Mouse (Mus musculus) gastrocnemius, postnatal 14 days (tissue): ENCODE measurements around the gene Man2a2. TPM values are rescaled to one million over a fixed set of nuclear protein-coding genes. Genes with fewer than 3 reads are reported as not detected.
"Not testable (repeated sequence)": the region's sequence is repeated elsewhere in the genome, so short reads cannot be mapped to it uniquely, and the experiment has no call there.

ENCODE experiments used
- DNase-seq: peaks from one replicate; pipeline ENCODE4 v3.0.0; 2021; ENCODE audit warnings: mixed read lengths
- intact Hi-C: fragments of 180-260 bp; cut with DNase I; formaldehyde crosslinking; loops from one replicate; pipeline ENCODE4 v1.15.1; 2025; ENCODE audit warnings: low total_unique reads
- total RNA-seq, 2 experiments: library from RNA; stranded (reverse); gene quantifications; 2 replicates each; pipeline ENCODE4 v1.2.3; 2021

The Man2a2 gene
- total RNA-seq, 2 experiments from 2014 or later: 96.8 to 97.0 TPM

DNA sequence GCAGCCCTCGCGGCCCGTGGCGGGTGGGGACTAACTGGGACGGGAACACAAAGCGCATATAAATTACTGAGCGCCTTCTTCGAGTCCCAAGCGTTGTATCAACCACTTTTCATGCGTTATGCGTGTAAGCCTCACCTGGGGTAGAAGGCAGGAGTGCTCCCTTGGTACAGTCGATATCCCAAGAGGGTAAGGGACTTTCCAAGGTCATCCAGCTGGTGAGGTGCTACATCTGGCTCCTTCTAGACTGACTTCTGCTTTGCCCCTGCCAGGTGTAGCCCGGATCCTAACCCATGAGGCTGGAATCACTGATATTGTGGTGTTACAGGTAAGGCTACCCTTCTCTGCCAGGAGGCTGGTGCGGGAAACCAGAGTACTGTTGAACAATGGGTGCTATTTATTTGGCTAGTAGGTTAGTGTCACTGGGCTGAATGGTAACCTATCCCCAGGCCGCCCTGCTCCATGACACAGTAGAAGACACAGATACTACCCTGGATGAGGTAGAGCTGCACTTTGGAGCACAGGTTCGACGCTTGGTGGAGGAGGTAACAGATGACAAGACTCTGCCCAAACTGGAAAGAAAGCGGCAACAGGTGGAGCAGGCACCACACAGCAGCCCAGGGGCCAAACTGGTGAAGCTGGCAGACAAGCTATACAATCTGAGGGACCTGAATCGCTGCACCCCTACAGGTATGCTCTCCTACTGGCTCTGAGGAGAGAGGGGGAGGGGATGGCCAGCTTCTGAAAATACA lies 27.7 kb downstream of the Man2a2 start:
- DNase-seq: no peak
- intact Hi-C loops: no loop called here

DNA sequence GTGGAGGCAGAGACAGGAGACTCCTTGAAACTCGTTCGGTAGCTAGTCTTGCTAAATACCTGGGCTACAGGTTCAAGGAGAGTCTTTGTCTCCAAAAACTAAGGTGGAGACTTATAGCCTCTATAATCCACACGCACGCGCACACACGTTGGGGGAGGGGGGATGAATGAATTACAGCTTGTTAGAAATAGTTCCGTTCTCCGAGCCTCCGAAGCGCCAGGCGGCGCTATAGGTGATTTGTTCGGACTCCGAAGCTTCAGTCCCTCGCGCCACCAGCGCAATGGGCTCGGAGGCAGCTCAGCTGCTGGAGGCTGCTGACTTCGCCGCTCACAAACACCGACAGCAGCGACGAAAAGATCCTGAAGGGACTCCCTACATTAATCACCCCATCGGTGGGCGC lies 28.3 kb downstream of the Man2a2 start, which contains the start of gene Hddc3:
Gene Hddc3 (plus strand): TSS at position 247 of the 400 bp plus-strand sequence.
- DNase-seq: peak; percentile 93
- intact Hi-C loops: no loop called here

DNA sequence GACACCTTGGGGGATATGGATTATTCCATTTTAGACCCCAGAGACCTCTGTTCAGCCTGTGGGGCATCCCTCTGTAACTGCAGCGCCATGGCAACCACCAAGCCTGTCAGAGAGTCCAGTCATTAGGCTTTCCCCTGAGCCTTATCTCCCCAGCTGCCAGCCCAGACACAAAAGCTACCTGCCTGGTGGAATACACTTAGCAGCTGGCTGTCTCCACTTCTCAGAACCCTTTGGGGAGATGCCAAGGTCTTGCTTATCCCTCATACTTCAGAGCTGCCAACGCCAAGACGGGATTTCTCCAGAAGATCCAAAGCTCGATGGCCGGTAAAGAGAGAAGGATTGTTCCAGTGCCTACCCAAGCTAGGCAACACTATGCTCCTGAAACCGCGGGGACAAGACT lies 29.4 kb downstream of the Man2a2 start:
- intact Hi-C loops: loop anchor here (2.0 kb wide), 1 partner anchor 29 kb away; the partner anchor contains the start of gene Man2a2
- no peak for DNase-seq

DNA sequence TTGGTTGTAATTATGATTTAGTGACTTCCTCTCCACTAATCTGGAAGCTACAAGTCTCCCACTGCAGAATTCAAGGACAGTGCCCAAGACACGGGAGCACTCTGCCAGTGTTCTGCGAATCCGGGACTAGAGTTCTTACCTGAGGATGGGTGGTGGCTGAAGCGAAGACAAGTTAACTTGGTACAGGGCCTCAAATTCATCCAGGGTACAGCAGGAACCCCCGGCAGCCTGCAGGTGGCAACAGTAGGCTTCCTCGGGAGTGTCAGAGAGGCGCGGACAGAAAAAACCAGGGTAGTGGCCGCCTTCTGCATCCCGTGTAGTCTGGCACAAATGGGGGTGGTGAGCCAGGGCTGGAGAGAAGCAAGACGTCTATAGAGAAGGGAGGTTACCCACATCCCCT lies 30.4 kb downstream of the Man2a2 start, which contains the start of gene Unc45a:
Gene Unc45a (minus strand): TSS at position 213 of the 400 bp plus-strand sequence.
- peak; percentile 69 for DNase-seq
- intact Hi-C loops: loop anchor here (2.0 kb wide), 1 partner anchor 30 kb away; the partner anchor contains the start of gene Man2a2

DNA sequence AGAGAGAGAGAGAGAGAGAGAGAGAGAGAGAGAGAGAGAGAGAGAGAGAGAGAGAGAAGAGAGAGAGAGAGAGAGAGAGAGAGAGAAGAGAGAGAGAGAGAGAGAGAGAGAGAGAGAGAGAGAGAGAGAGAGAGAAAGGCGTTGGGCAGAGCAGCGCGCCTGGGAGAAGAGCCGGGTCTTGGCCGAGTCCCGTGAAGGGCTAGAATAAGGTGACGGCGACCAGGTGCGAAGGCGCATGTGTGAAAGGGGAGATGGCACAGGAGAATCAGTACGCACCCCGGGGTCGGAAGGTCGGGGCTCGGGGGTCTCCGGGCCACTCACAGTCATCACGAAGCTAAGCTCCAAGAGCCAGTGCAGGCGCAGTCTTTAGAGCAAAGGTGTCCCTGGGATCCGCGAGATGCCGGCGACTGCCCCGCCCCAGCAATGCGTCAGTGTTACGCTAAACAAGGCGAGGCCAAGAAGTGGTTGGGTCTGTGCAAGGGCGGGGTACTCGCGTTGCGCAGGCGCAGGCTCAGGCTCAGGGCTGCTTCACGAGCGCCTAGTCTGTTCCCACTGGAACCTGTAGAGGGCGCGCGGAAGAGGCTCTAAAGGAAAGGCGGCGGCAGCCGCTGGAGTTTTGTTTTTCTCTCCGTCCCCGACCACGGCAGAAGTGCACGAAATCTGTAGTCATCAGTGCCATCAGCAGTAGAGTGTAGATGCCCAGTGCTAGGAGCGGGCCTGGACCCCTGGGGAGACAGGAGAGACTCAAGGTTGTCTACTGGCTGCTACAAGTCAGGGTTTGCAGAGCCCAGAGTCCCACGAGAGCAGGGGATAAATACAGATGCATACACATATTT lies 31.2 kb downstream of the Man2a2 start:
- intact Hi-C loops: loop anchor here (2.0 kb wide), 1 partner anchor 31 kb away; the partner anchor contains the start of gene Man2a2
- peak; percentile 98 for DNase-seq

DNA sequence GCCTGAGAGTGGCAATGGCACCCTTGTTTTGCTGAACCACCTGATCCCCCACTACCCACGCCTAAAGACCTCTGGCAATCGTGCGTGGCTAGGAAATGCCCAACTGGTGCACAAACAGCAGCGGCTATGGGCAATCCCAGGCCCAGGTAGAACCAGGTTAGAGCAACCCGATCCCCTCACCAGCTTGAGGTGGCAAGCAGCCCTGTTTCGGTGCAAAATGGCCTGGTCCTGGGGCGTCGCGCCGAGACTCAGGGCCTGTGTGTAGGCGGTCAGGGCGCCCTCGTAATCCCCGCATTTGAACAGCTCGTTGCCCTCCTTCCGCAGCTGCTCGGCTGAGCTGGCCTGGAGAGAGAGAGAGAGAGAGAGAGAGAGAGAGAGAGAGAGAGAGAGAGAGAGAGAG lies 31.8 kb downstream of the Man2a2 start:
- intact Hi-C loops: no loop called here
- DNase-seq: no peak

DNA sequence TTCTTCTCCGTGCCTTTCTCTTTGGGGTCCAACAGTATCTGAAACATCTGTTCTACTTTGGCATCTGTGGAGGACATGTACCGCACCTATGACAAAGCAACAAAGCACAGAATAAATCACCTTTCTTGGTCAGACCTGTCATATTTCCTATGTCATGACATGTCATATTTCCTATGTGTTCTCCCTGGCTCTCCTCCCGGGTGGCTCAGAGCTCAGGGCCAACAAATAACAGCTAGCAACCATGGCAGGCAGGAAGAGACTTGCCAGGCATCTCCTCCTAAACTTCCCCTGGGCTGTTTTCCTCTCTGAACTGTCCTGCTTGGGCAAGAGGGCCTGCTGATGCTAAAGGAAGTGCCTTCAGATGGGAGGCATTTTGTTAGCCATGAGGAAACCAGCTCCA lies 34.2 kb downstream of the Man2a2 start:
- intact Hi-C loops: no loop called here
- DNase-seq: no peak

DNA sequence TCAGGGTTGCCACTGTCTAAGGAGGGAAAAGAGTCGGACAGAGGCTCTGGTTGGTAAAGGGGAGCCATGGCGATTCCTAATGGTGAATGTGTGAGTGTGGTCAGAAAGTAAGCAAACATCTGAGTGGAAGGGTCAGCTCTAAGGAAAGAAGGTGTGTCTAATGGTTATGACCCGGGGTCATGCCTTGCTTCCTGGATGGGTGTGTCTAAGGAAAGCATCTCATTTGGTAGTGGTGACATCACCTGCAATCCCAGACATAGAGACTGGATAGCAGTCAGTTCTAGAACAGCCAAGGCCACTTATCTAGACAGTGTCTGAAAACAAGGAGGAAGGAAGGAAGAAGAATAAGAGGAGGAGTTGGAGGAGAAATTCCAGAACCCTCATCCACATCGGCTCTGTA lies 36.3 kb downstream of the Man2a2 start:
- intact Hi-C loops: no loop called here
- DNase-seq: no peak

DNA sequence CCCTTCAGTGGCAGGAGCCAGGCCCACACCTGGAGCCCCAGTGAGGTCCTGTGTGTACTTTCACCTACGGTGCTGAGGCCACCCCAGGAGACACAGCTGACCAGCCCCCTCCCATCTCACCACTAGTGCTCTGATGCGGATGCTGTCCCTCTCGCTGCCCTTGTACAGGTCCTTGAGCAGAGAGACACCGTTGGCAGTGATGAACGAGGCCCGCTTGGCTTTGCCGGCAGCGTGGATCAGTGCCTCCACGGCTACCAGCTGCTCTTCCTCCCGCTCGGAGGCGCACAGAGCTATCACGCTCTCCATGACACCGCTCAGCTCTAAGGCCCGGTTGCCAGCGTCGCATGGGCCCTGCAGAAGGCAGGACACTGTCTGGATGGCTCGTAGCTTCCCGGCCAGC lies 39.7 kb downstream of the Man2a2 start:
- intact Hi-C loops: no loop called here
- DNase-seq: no peak

DNA sequence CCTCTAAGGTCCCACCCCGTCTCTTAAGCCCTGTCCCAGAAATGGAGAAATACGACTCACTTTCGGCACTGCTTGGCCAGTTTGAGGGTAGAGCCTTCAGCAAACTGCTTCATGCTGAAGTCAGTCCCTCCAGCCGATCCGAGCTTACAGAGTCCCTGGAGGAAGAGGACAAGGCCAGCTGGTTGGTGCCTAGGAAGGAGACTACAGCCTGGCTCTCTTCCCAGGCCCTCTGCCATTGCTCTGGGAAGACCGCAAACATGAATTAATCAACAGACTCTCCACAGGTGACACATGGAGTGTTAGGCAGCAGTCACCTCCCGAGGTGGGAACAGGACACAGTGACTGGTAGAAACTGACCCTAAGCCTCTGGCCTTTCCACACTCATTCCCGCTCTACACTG lies 40.9 kb downstream of the Man2a2 start:
- intact Hi-C loops: no loop called here
- no peak for DNase-seq

DNA sequence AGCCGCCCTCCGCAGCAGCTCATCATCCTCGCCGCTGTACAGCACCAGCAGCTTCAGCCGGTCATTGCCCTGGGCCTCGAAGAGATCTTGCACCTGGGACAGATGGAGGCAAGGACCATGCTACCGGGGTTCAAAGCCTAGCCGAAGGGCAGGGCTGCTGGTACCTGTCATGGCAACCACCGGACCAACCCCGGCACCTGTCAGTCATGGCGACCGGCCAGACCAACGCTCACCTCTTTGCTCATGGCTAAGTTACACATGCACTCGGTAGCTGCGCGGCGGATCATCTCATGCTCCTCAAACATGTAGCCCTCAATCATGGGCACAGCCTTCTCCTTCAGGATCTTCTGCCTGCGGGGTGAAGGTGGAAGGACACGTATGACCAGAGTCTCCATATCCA lies 45.1 kb downstream of the Man2a2 start:
- no peak for DNase-seq
- intact Hi-C loops: no loop called here

DNA sequence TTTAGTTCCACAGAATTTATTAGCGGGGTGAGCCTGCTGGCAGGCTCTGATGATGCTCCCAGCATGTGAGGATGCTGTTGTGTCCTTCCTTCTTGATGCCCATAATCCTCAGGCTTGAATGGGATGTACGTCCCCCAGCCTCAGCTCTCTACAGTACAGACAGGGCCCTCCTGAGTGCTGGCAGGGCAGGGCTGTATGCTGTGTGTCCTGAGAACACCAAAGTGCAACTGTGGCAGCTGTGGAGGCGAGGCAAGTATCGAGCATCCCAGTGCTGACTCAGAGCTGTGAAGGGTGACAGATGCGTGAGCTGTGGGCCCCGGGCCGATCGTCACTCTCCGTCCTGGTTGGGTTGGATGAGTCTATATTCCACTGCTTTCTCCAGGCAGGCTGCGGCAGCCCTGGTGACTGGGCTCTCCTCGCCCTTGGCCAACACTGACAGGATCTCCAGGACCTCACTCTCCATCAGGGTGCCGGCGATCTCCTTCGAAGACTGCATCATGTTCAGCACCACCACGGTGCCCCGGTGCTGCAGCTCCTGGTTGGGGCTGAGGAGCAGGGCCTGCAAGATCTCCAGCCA lies 45.8 kb downstream of the Man2a2 start:
- intact Hi-C loops: no loop called here
- DNase-seq: no peak

DNA sequence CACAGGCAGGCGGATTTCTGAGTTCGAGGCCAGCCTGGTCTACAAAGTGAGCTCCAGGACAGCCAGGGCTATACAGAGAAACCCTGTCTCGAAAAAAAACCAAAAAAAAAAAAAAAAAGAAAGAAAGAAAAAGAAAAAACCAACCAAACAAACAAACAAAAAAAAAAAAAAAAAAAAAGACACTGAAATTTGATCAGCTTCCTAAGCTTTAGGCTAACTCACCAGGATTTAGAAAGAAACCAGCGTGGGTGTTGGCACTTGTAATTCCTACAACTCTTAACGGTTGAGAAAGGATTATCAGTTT lies 46.4 kb downstream of the Man2a2 start:
- DNase-seq, intact Hi-C loops: not testable (repeated sequence)

DNA sequence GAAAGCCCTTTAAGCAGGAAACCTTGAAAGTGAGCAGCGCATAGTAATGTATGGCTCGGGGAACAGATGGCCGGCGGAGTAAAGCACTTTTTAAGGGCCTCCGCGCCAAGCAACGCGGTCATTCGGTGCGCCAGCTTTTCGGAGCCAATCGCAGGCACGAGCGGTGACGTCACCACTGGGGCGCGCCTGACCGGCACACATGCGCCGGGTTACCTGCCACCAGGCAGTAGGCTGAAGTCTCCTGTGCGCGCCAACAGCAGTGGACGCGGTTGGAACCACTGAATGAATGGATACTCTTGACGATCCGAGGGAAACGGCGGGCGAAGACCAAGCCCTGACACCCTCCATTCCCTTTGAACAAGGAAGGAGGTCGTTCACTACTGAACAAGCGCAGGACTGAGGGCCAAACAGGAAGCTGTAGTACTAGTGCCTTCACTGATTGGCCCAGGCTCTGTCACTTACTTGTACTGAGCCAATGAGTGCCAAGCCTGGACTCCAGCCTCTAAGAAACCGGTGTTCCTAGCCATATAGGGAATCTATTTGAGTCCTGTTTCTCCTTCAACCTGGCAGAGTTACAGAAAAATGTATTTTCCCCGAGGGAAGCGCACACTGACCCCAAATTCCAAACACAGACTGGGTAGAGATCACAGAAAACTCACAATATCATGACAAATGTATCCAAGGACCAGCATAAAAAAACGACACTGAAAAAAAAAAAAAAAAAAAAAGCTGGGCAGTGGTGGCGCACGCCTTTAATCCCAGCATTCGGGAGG lies 46.9 kb downstream of the Man2a2 start, which contains the start of gene Rccd1:
Gene Rccd1 (minus strand): TSS at position 412 of the 773 bp plus-strand sequence.
- DNase-seq: peak; percentile 93
- intact Hi-C loops: no loop called here

DNA sequence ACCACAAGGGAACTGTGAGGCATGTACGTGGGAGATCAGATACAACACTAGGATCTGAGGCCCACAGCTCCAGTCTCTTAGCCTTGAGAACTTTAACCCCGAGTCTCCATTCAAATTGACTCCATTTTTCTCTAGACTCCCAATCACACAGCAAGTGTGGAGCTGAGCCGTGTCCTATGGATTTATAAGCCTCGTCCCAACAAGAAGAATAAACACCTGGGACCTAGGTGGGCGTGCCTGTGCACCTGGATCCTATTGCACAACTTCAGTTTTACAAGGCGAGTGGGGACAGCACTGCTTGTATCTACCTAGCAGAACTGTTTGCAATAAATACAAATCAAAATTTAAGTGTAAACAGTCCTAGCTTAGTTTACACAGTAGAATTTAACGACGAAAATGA lies 47.8 kb downstream of the Man2a2 start:
- no peak for DNase-seq
- intact Hi-C loops: no loop called here

DNA sequence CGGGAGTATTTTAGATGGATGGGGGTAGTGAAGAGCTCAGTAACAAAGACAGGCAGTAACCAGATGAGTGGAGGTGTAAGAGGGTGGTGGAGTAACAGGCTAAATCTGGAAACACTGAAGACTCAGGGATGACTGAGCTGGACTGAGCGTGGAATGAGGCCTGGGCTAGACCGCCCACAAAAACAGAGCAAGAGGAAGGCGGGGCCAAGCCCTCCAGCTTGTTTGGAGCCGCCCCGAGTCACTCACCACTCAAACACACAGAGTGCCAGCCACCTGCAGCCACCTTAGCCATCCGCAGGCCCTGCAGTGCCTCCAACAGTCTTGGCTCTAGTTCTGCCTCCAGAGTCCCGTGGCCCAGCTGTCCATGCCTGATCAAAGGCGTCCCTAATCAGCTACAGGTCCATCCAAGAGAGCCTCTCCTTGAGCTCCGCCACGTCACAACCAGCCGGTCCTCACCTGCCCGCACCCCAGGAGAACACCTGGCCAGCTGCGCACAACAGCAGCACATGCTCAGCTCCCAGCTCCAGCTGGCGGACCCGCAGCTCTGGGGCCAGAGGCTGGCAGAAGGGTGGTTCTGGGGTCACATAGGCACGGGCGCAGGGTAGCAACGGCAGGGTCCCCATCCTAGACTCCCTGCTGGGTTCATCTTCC lies 51.2 kb downstream of the Man2a2 start:
- intact Hi-C loops: no loop called here
- no peak for DNase-seq

DNA sequence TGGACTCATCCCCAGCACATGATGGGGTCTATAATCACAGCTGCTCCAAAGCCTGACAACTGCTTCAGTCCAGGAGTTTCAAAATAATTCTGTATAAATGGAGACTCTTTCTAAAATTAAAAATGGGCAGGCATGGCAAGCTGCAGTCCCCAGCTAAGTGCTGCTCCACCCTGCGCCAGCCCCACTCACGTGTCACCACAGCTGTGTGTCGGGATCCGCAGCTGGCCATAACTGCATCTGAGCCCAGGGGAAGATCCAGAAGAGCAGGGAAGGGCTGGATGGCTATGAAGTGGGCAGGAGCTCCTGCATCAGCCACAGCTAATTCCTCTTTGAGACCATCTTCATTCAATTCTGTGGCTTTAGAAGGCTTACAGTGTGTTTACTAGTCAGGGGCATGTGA lies 52.5 kb downstream of the Man2a2 start:
- peak; percentile 30 for DNase-seq
- intact Hi-C loops: no loop called here

DNA sequence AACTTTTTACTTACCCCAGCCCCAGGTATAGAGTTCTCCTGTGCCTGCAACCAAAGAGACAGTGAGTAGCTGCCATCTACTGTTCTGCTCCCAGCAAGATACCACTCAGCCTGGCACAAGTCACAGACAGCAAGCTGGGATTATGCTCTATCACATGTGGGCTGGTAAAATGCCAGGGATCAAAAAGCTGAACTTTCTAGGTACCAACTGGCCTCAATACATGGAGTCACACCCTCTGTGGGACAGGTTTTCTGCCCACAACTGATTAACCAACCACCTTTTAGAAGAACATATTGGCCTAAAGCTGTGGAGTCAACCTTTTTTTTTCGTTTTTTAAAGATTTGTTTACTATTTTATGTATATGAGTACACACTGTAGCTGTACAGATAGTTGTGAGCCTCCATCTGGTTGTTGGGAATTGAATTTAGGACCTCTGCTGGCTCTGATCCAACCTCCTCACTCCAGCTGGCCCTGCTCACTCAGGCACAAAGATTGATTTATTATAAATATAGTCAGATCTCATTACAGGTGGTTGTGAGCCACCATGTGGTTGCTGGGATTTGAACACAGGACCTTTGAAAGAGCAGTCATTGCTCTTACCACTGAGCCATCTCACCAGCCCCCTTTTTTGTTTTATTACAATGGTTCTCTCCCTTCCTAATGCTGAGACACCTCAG lies 53.6 kb downstream of the Man2a2 start:
- intact Hi-C loops: no loop called here
- DNase-seq: no peak

DNA sequence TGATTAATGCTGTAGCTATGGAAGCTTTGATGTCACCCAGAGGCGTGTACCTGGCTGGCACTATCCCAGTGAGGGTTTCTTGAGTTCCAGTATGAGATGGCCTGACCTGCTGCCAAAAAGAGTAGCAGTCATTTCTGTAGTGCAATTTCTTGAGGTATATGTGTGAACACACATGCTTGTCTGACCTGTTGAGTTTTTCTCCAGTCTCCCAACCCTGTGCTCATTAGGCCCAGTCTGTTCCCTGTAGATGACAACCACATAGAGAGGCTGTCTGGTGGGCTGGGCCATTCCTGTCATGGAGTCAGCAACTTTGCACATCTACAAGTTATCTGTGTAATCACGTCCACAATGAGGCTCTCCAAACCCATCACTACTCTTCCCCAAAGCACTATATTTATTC lies 55.4 kb downstream of the Man2a2 start:
- intact Hi-C loops: no loop called here
- no peak for DNase-seq
